Mouse (Mus musculus) MEL (cell line): ENCODE measurements around the gene Abt1. TPM values are rescaled to one million over a fixed set of nuclear protein-coding genes. Genes with fewer than 3 reads are reported as not detected.

Experiments
- DNase-seq: peaks from one replicate; pipeline ENCODE4 v3.0.0; 2011; ENCODE audit warnings: low read depth, low spot score
- H3K27ac ChIP-seq: 2 replicates; pipeline ENCODE4 v1.5.1; 2012; ENCODE audit warnings: low read depth, mild to moderate bottlenecking, control low read depth, low read length, moderate library complexity; ENCODE audit not compliant: control insufficient read depth
- H3K27me3 ChIP-seq, 2 experiments: fragments of 150-350 bp in 1 of 2; sonication (generic) in 1 of 2; 2 replicates each; pipeline ENCODE4 v1.6.1; 2012; ENCODE audit warnings: low read length in 2 of 2, mild to moderate bottlenecking in 2 of 2, improper control_type of control experiment in 1 of 2, moderate library complexity in 1 of 2; ENCODE audit not compliant: insufficient read depth in 2 of 2, control insufficient read depth in 1 of 2
- H3K36me3 ChIP-seq, 2 experiments: 2 replicates each; pipeline ENCODE4 v1.6.1; 2012 to 2014; ENCODE audit warnings: low read length in 2 of 2, improper control_type of control experiment in 1 of 2, inconsistent platforms in 1 of 2, mild to moderate bottlenecking in 1 of 2; ENCODE audit not compliant: insufficient read depth in 2 of 2, control insufficient read depth in 1 of 2
- H3K4me1 ChIP-seq, 2 experiments: fragments of 150-350 bp in 1 of 2; sonication (generic) in 1 of 2; 2 replicates each; pipeline ENCODE4 v1.6.1; 2012; ENCODE audit warnings: low read length in 2 of 2, improper control_type of control experiment in 1 of 2, mild to moderate bottlenecking in 1 of 2; ENCODE audit not compliant: insufficient read depth in 2 of 2, control insufficient read depth in 1 of 2
- H3K4me3 ChIP-seq, 2 experiments: fragments of 150-350 bp in 1 of 2; sonication (generic) in 1 of 2; 2 replicates each; pipeline ENCODE4 v1.5.1; 2012; ENCODE audit warnings: low read depth in 2 of 2, low read length in 2 of 2, mild to moderate bottlenecking in 2 of 2, moderate library complexity in 2 of 2, control low read depth in 1 of 2, improper control_type of control experiment in 1 of 2; ENCODE audit not compliant: control insufficient read depth in 1 of 2, insufficient read depth in 1 of 2
- H3K79me2 ChIP-seq: 2 replicates; pipeline ENCODE4 v1.6.1; 2012; ENCODE audit warnings: mild to moderate bottlenecking, low read length, moderate library complexity; ENCODE audit not compliant: control insufficient read depth, poor library complexity, insufficient read depth
- H3K9ac ChIP-seq: 2 replicates; pipeline ENCODE4 v1.6.1; 2012; ENCODE audit warnings: low read depth, mild to moderate bottlenecking, control low read depth, low read length, moderate library complexity; ENCODE audit not compliant: control insufficient read depth, poor library complexity, severe bottlenecking
- H3K9me3 ChIP-seq: fragments of 150-350 bp; sonication (generic); replicated peaks from 2 replicates; pipeline ENCODE4 v1.6.1; 2012; ENCODE audit warnings: mild to moderate bottlenecking, low read length, improper control_type of control experiment, moderate library complexity; ENCODE audit not compliant: insufficient read depth
- BHLHE40 ChIP-seq: IDR thresholded peaks from 2 replicates; pipeline ENCODE4 v1.6.1; 2012; ENCODE audit warnings: low read depth, mild to moderate bottlenecking, inconsistent platforms, low read length, improper control_type of control experiment, borderline replicate concordance
- CHD1 ChIP-seq: IDR thresholded peaks from 2 replicates; pipeline ENCODE4 v1.6.1; 2012; ENCODE audit warnings: low read depth, mild to moderate bottlenecking, inconsistent platforms, low read length, improper control_type of control experiment
- CHD2 ChIP-seq: IDR thresholded peaks from 2 replicates; pipeline ENCODE4 v1.6.1; 2011; ENCODE audit warnings: low read length, improper control_type of control experiment
- CTCF ChIP-seq, 3 experiments: IDR thresholded peaks in 2 of 3; conservative IDR thresholded peaks in 1 of 3; 2 replicates each; pipeline ENCODE4 v1.5.1; 2011 to 2012; ENCODE audit warnings: low read length in 3 of 3, low read depth in 2 of 3, mild to moderate bottlenecking in 2 of 3, improper control_type of control experiment in 1 of 3, inconsistent platforms in 1 of 3, mixed read lengths in 1 of 3, moderate library complexity in 1 of 3; ENCODE audit not compliant: control insufficient read depth in 1 of 3, insufficient read depth in 1 of 3, poor library complexity in 1 of 3, severe bottlenecking in 1 of 3
- E2F4 ChIP-seq: IDR thresholded peaks from 2 replicates; pipeline ENCODE4 v1.6.1; 2011; ENCODE audit warnings: low read depth, low read length, improper control_type of control experiment, borderline replicate concordance
- ELF1 ChIP-seq: IDR thresholded peaks from 2 replicates; pipeline ENCODE4 v1.6.1; 2014; ENCODE audit warnings: low read depth, mild to moderate bottlenecking, inconsistent platforms, low read length, improper control_type of control experiment, moderate library complexity
- EP300 ChIP-seq, 2 experiments: IDR thresholded peaks; 2 replicates each; pipeline ENCODE4 v1.6.1; 2011; ENCODE audit warnings: improper control_type of control experiment in 2 of 2, low read length in 2 of 2, low read depth in 1 of 2, mild to moderate bottlenecking in 1 of 2
- ETS1 ChIP-seq: IDR thresholded peaks from 2 replicates; pipeline ENCODE4 v1.6.1; 2012; ENCODE audit warnings: low read depth, mild to moderate bottlenecking, inconsistent platforms, low read length, improper control_type of control experiment, moderate library complexity
- GABPA ChIP-seq: IDR thresholded peaks from 2 replicates; pipeline ENCODE4 v1.6.1; 2012; ENCODE audit warnings: low read depth, mild to moderate bottlenecking, inconsistent platforms, low read length, improper control_type of control experiment, moderate library complexity
- GATA1 ChIP-seq: IDR thresholded peaks from 2 replicates; pipeline ENCODE4 v1.6.1; 2011; ENCODE audit warnings: low read depth, low read length, improper control_type of control experiment
- HCFC1 ChIP-seq: IDR thresholded peaks from 2 replicates; pipeline ENCODE4 v1.6.1; 2012; ENCODE audit warnings: low read depth, mild to moderate bottlenecking, inconsistent platforms, low read length, improper control_type of control experiment, moderate library complexity
- JUND ChIP-seq: IDR thresholded peaks from 2 replicates; pipeline ENCODE4 v1.6.1; 2011; ENCODE audit warnings: low read depth, mild to moderate bottlenecking, improper control_type of control experiment, low read length
- KAT2A ChIP-seq: conservative IDR thresholded peaks from 2 replicates; pipeline ENCODE4 v1.6.1; 2012; ENCODE audit warnings: low read depth, low read length, improper control_type of control experiment, inconsistent platforms
- MAFK ChIP-seq: IDR thresholded peaks from 2 replicates; pipeline ENCODE4 v1.6.1; 2011; ENCODE audit warnings: low read depth, mild to moderate bottlenecking, low read length, improper control_type of control experiment, borderline replicate concordance
- MAX ChIP-seq: IDR thresholded peaks from 2 replicates; pipeline ENCODE4 v1.6.1; 2011; ENCODE audit warnings: low read length, improper control_type of control experiment
- MAZ ChIP-seq: IDR thresholded peaks from 2 replicates; pipeline ENCODE4 v1.6.1; 2012; ENCODE audit warnings: low read depth, mild to moderate bottlenecking, inconsistent platforms, low read length, improper control_type of control experiment
- MEF2A ChIP-seq: IDR thresholded peaks from 2 replicates; pipeline ENCODE4 v1.6.1; 2014; ENCODE audit warnings: low read depth, mild to moderate bottlenecking, inconsistent platforms, low read length, improper control_type of control experiment; ENCODE audit not compliant: poor library complexity, insufficient replicate concordance, severe bottlenecking; ENCODE audit errors: extremely low read depth
- MXI1 ChIP-seq: IDR thresholded peaks from 2 replicates; pipeline ENCODE4 v1.6.1; 2011; ENCODE audit warnings: mild to moderate bottlenecking, low read depth, low read length, improper control_type of control experiment
- MYB ChIP-seq: IDR thresholded peaks from 2 replicates; pipeline ENCODE4 v1.6.1; 2011; ENCODE audit warnings: mild to moderate bottlenecking, low read depth, low read length, improper control_type of control experiment
- MYC ChIP-seq: IDR thresholded peaks from 2 replicates; pipeline ENCODE4 v1.6.1; 2011; ENCODE audit warnings: low read depth, mild to moderate bottlenecking, low read length, improper control_type of control experiment, moderate library complexity
- NELFE ChIP-seq: IDR thresholded peaks from 2 replicates; pipeline ENCODE4 v1.6.1; 2011; ENCODE audit warnings: low read depth, low read length, improper control_type of control experiment
- POLR2A ChIP-seq, 2 experiments: IDR thresholded peaks; 2 replicates each; pipeline ENCODE4 v1.6.1; 2011 to 2012; ENCODE audit warnings: low read length in 2 of 2, mild to moderate bottlenecking in 2 of 2, control low read depth in 1 of 2, improper control_type of control experiment in 1 of 2, low read depth in 1 of 2, moderate library complexity in 1 of 2; ENCODE audit not compliant: control insufficient read depth in 1 of 2, insufficient read depth in 1 of 2, poor library complexity in 1 of 2
- POLR2AphosphoS2 ChIP-seq: IDR thresholded peaks from 2 replicates; pipeline ENCODE4 v1.6.1; 2011; ENCODE audit warnings: low read length, improper control_type of control experiment
- RAD21 ChIP-seq: IDR thresholded peaks from 2 replicates; pipeline ENCODE4 v1.6.1; 2011; ENCODE audit warnings: mild to moderate bottlenecking, low read depth, low read length, improper control_type of control experiment
- RCOR1 ChIP-seq: IDR thresholded peaks from 2 replicates; pipeline ENCODE4 v1.6.1; 2012; ENCODE audit warnings: low read depth, mild to moderate bottlenecking, inconsistent platforms, low read length, improper control_type of control experiment
- SIN3A ChIP-seq: IDR thresholded peaks from 2 replicates; pipeline ENCODE4 v1.6.1; 2012; ENCODE audit warnings: low read length, improper control_type of control experiment, inconsistent platforms
- TAL1 ChIP-seq: IDR thresholded peaks from 2 replicates; pipeline ENCODE4 v1.6.1; 2012; ENCODE audit warnings: mild to moderate bottlenecking, inconsistent platforms, low read length, moderate library complexity, mixed read lengths
- TBP ChIP-seq: IDR thresholded peaks from 2 replicates; pipeline ENCODE4 v1.8.0; 2011; ENCODE audit warnings: low read depth, low read length, improper control_type of control experiment
- TCF12 ChIP-seq: IDR thresholded peaks from 2 replicates; pipeline ENCODE4 v1.6.1; 2014; ENCODE audit warnings: low read depth, mild to moderate bottlenecking, inconsistent platforms, low read length, improper control_type of control experiment, moderate library complexity
- UBTF ChIP-seq: IDR thresholded peaks from 2 replicates; pipeline ENCODE4 v1.6.1; 2012; ENCODE audit warnings: low read depth, mild to moderate bottlenecking, inconsistent platforms, low read length, improper control_type of control experiment, moderate library complexity, borderline replicate concordance; ENCODE audit not compliant: insufficient read depth
- USF1 ChIP-seq: IDR thresholded peaks from 2 replicates; pipeline ENCODE4 v1.6.1; 2014; ENCODE audit warnings: low read depth, mild to moderate bottlenecking, inconsistent platforms, low read length, improper control_type of control experiment, moderate library complexity
- USF2 ChIP-seq, 2 experiments: IDR thresholded peaks; 2 replicates each; pipeline ENCODE4 v1.6.1; 2011 to 2012; ENCODE audit warnings: improper control_type of control experiment in 2 of 2, low read length in 2 of 2, borderline replicate concordance in 1 of 2, inconsistent platforms in 1 of 2, low read depth in 1 of 2, mild to moderate bottlenecking in 1 of 2; ENCODE audit not compliant: insufficient read depth in 1 of 2
- ZC3H11A ChIP-seq: IDR thresholded peaks from 2 replicates; pipeline ENCODE4 v1.6.1; 2012; ENCODE audit warnings: low read depth, mild to moderate bottlenecking, inconsistent platforms, low read length, improper control_type of control experiment
- ZKSCAN1 ChIP-seq: IDR thresholded peaks from 2 replicates; pipeline ENCODE4 v1.6.1; 2012; ENCODE audit warnings: low read depth, mild to moderate bottlenecking, inconsistent platforms, low read length, improper control_type of control experiment, moderate library complexity
- ZNF384 ChIP-seq: IDR thresholded peaks from 2 replicates; pipeline ENCODE4 v1.6.1; 2012; ENCODE audit warnings: low read depth, mild to moderate bottlenecking, inconsistent platforms, low read length, improper control_type of control experiment
- polyA plus RNA-seq, 2 experiments: library from polyadenylated mRNA; stranded (reverse) in 1 of 2; unstranded in 1 of 2; fragments of >175 nt in 1 of 2; fragments of >200 nt in 1 of 2; gene quantifications; 2 replicates each; pipeline versions ENCODE4 v1.2.1 to v1.2.4; 2012; ENCODE audit warnings: low replicate concordance in 2 of 2, low read depth in 1 of 2; ENCODE audit not compliant: insufficient read length in 2 of 2, insufficient read depth in 1 of 2, missing spikeins in 1 of 2
- total RNA-seq: library from RNA; depleted of rRNA; stranded (reverse); fragments of 300-350 nt; gene quantifications from 2 replicates; pipeline ENCODE4 v1.2.3, GENCODE M21; 2012

The Abt1 gene
- total and polyA plus RNA-seq, 3 experiments = 14.2 to 16.2 TPM; not detected in 1

DNA sequence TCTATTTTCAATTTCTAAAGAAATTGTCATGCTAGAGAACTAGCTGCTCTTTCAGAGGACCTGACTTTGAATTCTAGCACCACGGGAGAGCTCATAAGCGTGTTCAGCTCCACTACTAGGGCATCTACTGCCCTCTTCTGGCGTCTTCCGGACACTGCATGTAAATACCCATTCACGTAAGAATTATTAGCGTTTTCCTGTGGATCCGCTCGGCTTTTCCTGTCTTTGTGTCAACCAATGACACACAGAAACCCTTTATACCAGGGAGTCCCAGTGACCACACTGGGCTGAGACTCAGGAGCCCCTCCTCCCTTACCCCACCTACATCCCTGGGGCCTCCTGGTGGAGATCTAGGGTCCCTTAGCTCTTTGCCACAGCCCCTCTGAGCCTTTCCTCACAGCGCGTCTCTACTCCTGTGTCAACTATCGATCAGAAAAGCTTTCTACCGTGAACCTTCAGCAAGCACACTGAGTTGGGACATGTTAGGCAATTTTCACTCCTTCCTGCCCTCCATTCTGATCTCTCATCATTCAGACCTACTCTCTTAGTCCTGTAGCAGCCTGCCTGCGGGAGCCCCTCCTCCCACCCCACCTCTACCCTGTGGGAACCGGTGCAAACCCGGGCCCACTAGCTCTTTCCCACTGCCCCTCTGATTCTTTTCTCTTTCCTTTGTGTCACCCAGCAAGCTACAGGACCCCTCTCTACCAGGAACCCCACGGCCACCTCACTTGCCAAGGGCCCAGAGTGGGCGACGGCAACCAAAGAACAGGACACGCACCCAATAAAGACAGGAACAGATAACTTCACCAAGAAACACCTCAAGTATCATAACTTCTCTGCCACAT, 21.8 kb downstream of the Abt1 start:
- Histone ChIP-seq H3K36me3 (peaks cover 0 to 6% of the 10 kb centered on the region in 2 experiments; a peak in 2 of 4 replicates), H3K9me3 (no peaks in the 10 kb centered on the region), H3K79me2 (no peaks in the 10 kb centered on the region), H3K27me3 (peaks cover 0 to 8% of the 10 kb centered on the region in 2 experiments; a peak in 3 of 4 replicates), H3K4me3 (peak overlapping the region; percentile 56 to 65), H3K9ac (peak overlapping the region; percentile 64), H3K4me1 (0 out of 4 replicates have a peak, but pooled peaks cover 0 to 3% of the 10 kb centered on the region in 2 experiments), H3K27ac (peak overlapping the region; percentile 2)
- peak; percentile 100 for DNase-seq
- TF ChIP-seq RAD21 = peak; percentile 99
- TF ChIP-seq GABPA = no peak; the same call in 1 of the 2 replicates
- peak; percentile 91 for TF ChIP-seq TBP
- TF ChIP-seq POLR2A (IDR thresholded peaks at IDR 0.05; ENCODE audit: control insufficient read depth in 1 of 2, insufficient read depth in 1 of 2, low read depth in 1 of 2, low read length in 2 of 2, poor library complexity in 1 of 2) = peak in 1 of 2 experiments; percentile 50; a peak in 2 of 4 replicates
- TF ChIP-seq CTCF (IDR thresholded peaks at IDR 0.05 in 2 of 3, conservative IDR thresholded peaks at IDR 0.05 in 1 of 3; ENCODE audit: control insufficient read depth in 1 of 3, insufficient read depth in 1 of 3, low read depth in 2 of 3, low read length in 3 of 3, poor library complexity in 1 of 3, severe bottlenecking in 1 of 3) = peak; percentile 95 to 99 (median 98)
- TF ChIP-seq HCFC1 = peak; percentile 76
- no peak; the same call in none of the 2 replicates for TF ChIP-seq E2F4
- TF ChIP-seq JUND = peak; percentile 93; the same call in 1 of the 2 replicates
- TF ChIP-seq MAFK = 0 out of 2 replicates have a peak, but pooled peaks have one; percentile 59
- peak; percentile 99 for TF ChIP-seq SIN3A
- TF ChIP-seq MXI1 = peak; percentile 95
- TF ChIP-seq USF2 (IDR thresholded peaks at IDR 0.05; ENCODE audit: borderline replicate concordance in 1 of 2, insufficient read depth in 1 of 2, low read depth in 1 of 2, low read length in 2 of 2) = no peak
- no peak for TF ChIP-seq CHD2
- peak; percentile 87 for TF ChIP-seq MAX
- no peak; the same call in 1 of the 2 replicates for TF ChIP-seq NELFE
- TF ChIP-seq ZC3H11A = peak; percentile 98
- TF ChIP-seq ZNF384 = peak; percentile 78
- peak; percentile 5; the same call in 1 of the 2 replicates for TF ChIP-seq MYB
- TF ChIP-seq TAL1 = no peak
- TF ChIP-seq CHD1 = 0 out of 2 replicates have a peak, but pooled peaks have one; percentile 56
- no peak for TF ChIP-seq USF1
- no peak for TF ChIP-seq UBTF
- TF ChIP-seq ELF1 = peak; percentile 87
- peak; percentile 49; the same call in 1 of the 2 replicates for TF ChIP-seq TCF12
- peak; percentile 74 for TF ChIP-seq MAZ
- peak; percentile 24; the same call in 1 of the 2 replicates for TF ChIP-seq GATA1
- TF ChIP-seq ZKSCAN1 = peak; percentile 11; the same call in 1 of the 2 replicates
- TF ChIP-seq ETS1 = peak; percentile 43
- no peak for TF ChIP-seq POLR2AphosphoS2
- TF ChIP-seq RCOR1 = no peak; the same call in none of the 2 replicates
- TF ChIP-seq EP300 (IDR thresholded peaks at IDR 0.05; ENCODE audit: low read depth in 1 of 2, low read length in 2 of 2) = no peak; a peak in 1 of 4 replicates
- TF ChIP-seq KAT2A = no peak
- peak; percentile 96 for TF ChIP-seq MYC
- TF ChIP-seq BHLHE40 = peak; percentile 68
- TF ChIP-seq MEF2A = no peak
